Mouse (Mus musculus) C2C12 (cell line): Measurements from ENCODE around the gene Pglyrp1.

Experiments used
- CTCF ChIP-seq: IDR thresholded peaks from one replicate; pipeline ENCODE4 v1.5.1; 2011; ENCODE audit not compliant: control insufficient read depth, insufficient read depth, insufficient read length
- FOSL1 ChIP-seq: IDR thresholded peaks from one replicate; pipeline ENCODE4 v1.8.0; 2011; ENCODE audit warnings: mild to moderate bottlenecking, low read length; ENCODE audit not compliant: poor library complexity, insufficient read depth, severe bottlenecking
- MAX ChIP-seq: IDR thresholded peaks from one replicate; pipeline ENCODE4 v1.6.1; 2011; ENCODE audit warnings: mild to moderate bottlenecking, control low read depth
- MYOG ChIP-seq: IDR thresholded peaks from one replicate; pipeline ENCODE4 v1.6.1; 2011; ENCODE audit not compliant: control insufficient read depth, insufficient read length; ENCODE audit errors: extremely low read depth
- USF1 ChIP-seq: IDR thresholded peaks from one replicate; pipeline ENCODE4 v1.6.1; 2011; ENCODE audit warnings: low read depth, mild to moderate bottlenecking, control low read depth, moderate library complexity

DNA sequence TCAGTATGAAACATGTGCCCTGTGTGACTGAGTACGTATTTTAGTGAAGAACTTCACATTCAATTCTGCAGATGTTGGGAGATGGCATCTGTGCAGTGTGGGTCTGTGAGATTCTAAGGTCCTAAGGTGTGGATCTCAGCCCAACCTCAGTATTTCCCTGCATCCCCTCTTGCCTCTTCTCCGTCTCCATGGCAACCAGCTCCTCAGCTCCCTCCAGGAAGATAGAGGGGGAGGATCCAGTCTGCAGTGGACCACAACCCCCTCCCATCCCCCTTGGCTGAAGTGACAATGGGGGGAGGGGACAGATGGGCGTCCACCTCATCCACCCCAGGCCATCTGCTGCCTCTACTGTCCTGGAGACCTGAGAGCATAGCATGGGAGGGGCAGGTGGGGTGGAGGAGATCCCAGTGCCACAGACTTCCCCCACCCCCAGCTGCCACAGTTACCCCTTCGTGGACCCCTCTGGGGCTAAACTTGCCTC, 52.6 kb downstream of the Pglyrp1 start:
- TF ChIP-seq CTCF, result no peak
- TF ChIP-seq USF1, result no peak
- TF ChIP-seq MYOG, result no peak
- no peak for TF ChIP-seq MAX
- no peak for TF ChIP-seq FOSL1
